Mouse (Mus musculus) MEL (cell line): Measurements from ENCODE around the gene Golga2. TPM values are rescaled to one million over a fixed set of nuclear protein-coding genes. Genes with fewer than 3 reads are reported as not detected.

Experiments
- DNase-seq: peaks from one replicate; pipeline ENCODE4 v3.0.0; 2011; ENCODE audit warnings: low read depth, low spot score
- H3K27ac ChIP-seq: 2 replicates; pipeline ENCODE4 v1.5.1; 2012; ENCODE audit warnings: low read depth, mild to moderate bottlenecking, control low read depth, low read length, moderate library complexity; ENCODE audit not compliant: control insufficient read depth
- H3K27me3 ChIP-seq, 2 experiments: fragments of 150-350 bp in 1 of 2; sonication (generic) in 1 of 2; 2 replicates each; pipeline ENCODE4 v1.6.1; 2012; ENCODE audit warnings: low read length in 2 of 2, mild to moderate bottlenecking in 2 of 2, improper control_type of control experiment in 1 of 2, moderate library complexity in 1 of 2; ENCODE audit not compliant: insufficient read depth in 2 of 2, control insufficient read depth in 1 of 2
- H3K36me3 ChIP-seq, 2 experiments: 2 replicates each; pipeline ENCODE4 v1.6.1; 2012 to 2014; ENCODE audit warnings: low read length in 2 of 2, improper control_type of control experiment in 1 of 2, inconsistent platforms in 1 of 2, mild to moderate bottlenecking in 1 of 2; ENCODE audit not compliant: insufficient read depth in 2 of 2, control insufficient read depth in 1 of 2
- H3K4me1 ChIP-seq, 2 experiments: fragments of 150-350 bp in 1 of 2; sonication (generic) in 1 of 2; 2 replicates each; pipeline ENCODE4 v1.6.1; 2012; ENCODE audit warnings: low read length in 2 of 2, improper control_type of control experiment in 1 of 2, mild to moderate bottlenecking in 1 of 2; ENCODE audit not compliant: insufficient read depth in 2 of 2, control insufficient read depth in 1 of 2
- H3K4me3 ChIP-seq, 2 experiments: fragments of 150-350 bp in 1 of 2; sonication (generic) in 1 of 2; 2 replicates each; pipeline ENCODE4 v1.5.1; 2012; ENCODE audit warnings: low read depth in 2 of 2, low read length in 2 of 2, mild to moderate bottlenecking in 2 of 2, moderate library complexity in 2 of 2, control low read depth in 1 of 2, improper control_type of control experiment in 1 of 2; ENCODE audit not compliant: control insufficient read depth in 1 of 2, insufficient read depth in 1 of 2
- H3K79me2 ChIP-seq: 2 replicates; pipeline ENCODE4 v1.6.1; 2012; ENCODE audit warnings: mild to moderate bottlenecking, low read length, moderate library complexity; ENCODE audit not compliant: control insufficient read depth, poor library complexity, insufficient read depth
- H3K9ac ChIP-seq: 2 replicates; pipeline ENCODE4 v1.6.1; 2012; ENCODE audit warnings: low read depth, mild to moderate bottlenecking, control low read depth, low read length, moderate library complexity; ENCODE audit not compliant: control insufficient read depth, poor library complexity, severe bottlenecking
- H3K9me3 ChIP-seq: fragments of 150-350 bp; sonication (generic); replicated peaks from 2 replicates; pipeline ENCODE4 v1.6.1; 2012; ENCODE audit warnings: mild to moderate bottlenecking, low read length, improper control_type of control experiment, moderate library complexity; ENCODE audit not compliant: insufficient read depth
- CTCF ChIP-seq, 3 experiments: IDR thresholded peaks in 2 of 3; conservative IDR thresholded peaks in 1 of 3; 2 replicates each; pipeline ENCODE4 v1.5.1; 2011 to 2012; ENCODE audit warnings: low read length in 3 of 3, low read depth in 2 of 3, mild to moderate bottlenecking in 2 of 3, improper control_type of control experiment in 1 of 3, inconsistent platforms in 1 of 3, mixed read lengths in 1 of 3, moderate library complexity in 1 of 3; ENCODE audit not compliant: control insufficient read depth in 1 of 3, insufficient read depth in 1 of 3, poor library complexity in 1 of 3, severe bottlenecking in 1 of 3
- E2F4 ChIP-seq: IDR thresholded peaks from 2 replicates; pipeline ENCODE4 v1.6.1; 2011; ENCODE audit warnings: low read depth, low read length, improper control_type of control experiment, borderline replicate concordance
- ETS1 ChIP-seq: IDR thresholded peaks from 2 replicates; pipeline ENCODE4 v1.6.1; 2012; ENCODE audit warnings: low read depth, mild to moderate bottlenecking, inconsistent platforms, low read length, improper control_type of control experiment, moderate library complexity
- GABPA ChIP-seq: IDR thresholded peaks from 2 replicates; pipeline ENCODE4 v1.6.1; 2012; ENCODE audit warnings: low read depth, mild to moderate bottlenecking, inconsistent platforms, low read length, improper control_type of control experiment, moderate library complexity
- GATA1 ChIP-seq: IDR thresholded peaks from 2 replicates; pipeline ENCODE4 v1.6.1; 2011; ENCODE audit warnings: low read depth, low read length, improper control_type of control experiment
- JUND ChIP-seq: IDR thresholded peaks from 2 replicates; pipeline ENCODE4 v1.6.1; 2011; ENCODE audit warnings: low read depth, mild to moderate bottlenecking, improper control_type of control experiment, low read length
- MAFK ChIP-seq: IDR thresholded peaks from 2 replicates; pipeline ENCODE4 v1.6.1; 2011; ENCODE audit warnings: low read depth, mild to moderate bottlenecking, low read length, improper control_type of control experiment, borderline replicate concordance
- MEF2A ChIP-seq: IDR thresholded peaks from 2 replicates; pipeline ENCODE4 v1.6.1; 2014; ENCODE audit warnings: low read depth, mild to moderate bottlenecking, inconsistent platforms, low read length, improper control_type of control experiment; ENCODE audit not compliant: poor library complexity, insufficient replicate concordance, severe bottlenecking; ENCODE audit errors: extremely low read depth
- MYB ChIP-seq: IDR thresholded peaks from 2 replicates; pipeline ENCODE4 v1.6.1; 2011; ENCODE audit warnings: mild to moderate bottlenecking, low read depth, low read length, improper control_type of control experiment
- MYC ChIP-seq: IDR thresholded peaks from 2 replicates; pipeline ENCODE4 v1.6.1; 2011; ENCODE audit warnings: low read depth, mild to moderate bottlenecking, low read length, improper control_type of control experiment, moderate library complexity
- NELFE ChIP-seq: IDR thresholded peaks from 2 replicates; pipeline ENCODE4 v1.6.1; 2011; ENCODE audit warnings: low read depth, low read length, improper control_type of control experiment
- NRF1 ChIP-seq: IDR thresholded peaks from 2 replicates; pipeline ENCODE4 v1.6.1; 2014; ENCODE audit warnings: low read depth, mild to moderate bottlenecking, inconsistent platforms, low read length, improper control_type of control experiment, moderate library complexity; ENCODE audit not compliant: poor library complexity, insufficient read depth, severe bottlenecking
- POLR2A ChIP-seq, 2 experiments: IDR thresholded peaks; 2 replicates each; pipeline ENCODE4 v1.6.1; 2011 to 2012; ENCODE audit warnings: low read length in 2 of 2, mild to moderate bottlenecking in 2 of 2, control low read depth in 1 of 2, improper control_type of control experiment in 1 of 2, low read depth in 1 of 2, moderate library complexity in 1 of 2; ENCODE audit not compliant: control insufficient read depth in 1 of 2, insufficient read depth in 1 of 2, poor library complexity in 1 of 2
- POLR2AphosphoS2 ChIP-seq: IDR thresholded peaks from 2 replicates; pipeline ENCODE4 v1.6.1; 2011; ENCODE audit warnings: low read length, improper control_type of control experiment
- POLR2AphosphoS5 ChIP-seq: IDR thresholded peaks from 2 replicates; pipeline ENCODE4 v1.6.1; 2012; ENCODE audit warnings: low read depth, borderline replicate concordance, mild to moderate bottlenecking, inconsistent platforms, low read length, moderate library complexity, mixed read lengths
- RAD21 ChIP-seq: IDR thresholded peaks from 2 replicates; pipeline ENCODE4 v1.6.1; 2011; ENCODE audit warnings: mild to moderate bottlenecking, low read depth, low read length, improper control_type of control experiment
- RCOR1 ChIP-seq: IDR thresholded peaks from 2 replicates; pipeline ENCODE4 v1.6.1; 2012; ENCODE audit warnings: low read depth, mild to moderate bottlenecking, inconsistent platforms, low read length, improper control_type of control experiment
- SIN3A ChIP-seq: IDR thresholded peaks from 2 replicates; pipeline ENCODE4 v1.6.1; 2012; ENCODE audit warnings: low read length, improper control_type of control experiment, inconsistent platforms
- TBP ChIP-seq: IDR thresholded peaks from 2 replicates; pipeline ENCODE4 v1.8.0; 2011; ENCODE audit warnings: low read depth, low read length, improper control_type of control experiment
- UBTF ChIP-seq: IDR thresholded peaks from 2 replicates; pipeline ENCODE4 v1.6.1; 2012; ENCODE audit warnings: low read depth, mild to moderate bottlenecking, inconsistent platforms, low read length, improper control_type of control experiment, moderate library complexity, borderline replicate concordance; ENCODE audit not compliant: insufficient read depth
- USF1 ChIP-seq: IDR thresholded peaks from 2 replicates; pipeline ENCODE4 v1.6.1; 2014; ENCODE audit warnings: low read depth, mild to moderate bottlenecking, inconsistent platforms, low read length, improper control_type of control experiment, moderate library complexity
- ZC3H11A ChIP-seq: IDR thresholded peaks from 2 replicates; pipeline ENCODE4 v1.6.1; 2012; ENCODE audit warnings: low read depth, mild to moderate bottlenecking, inconsistent platforms, low read length, improper control_type of control experiment
- ZKSCAN1 ChIP-seq: IDR thresholded peaks from 2 replicates; pipeline ENCODE4 v1.6.1; 2012; ENCODE audit warnings: low read depth, mild to moderate bottlenecking, inconsistent platforms, low read length, improper control_type of control experiment, moderate library complexity
- ZMIZ1 ChIP-seq: IDR thresholded peaks from 2 replicates; pipeline ENCODE4 v1.6.1; 2012; ENCODE audit warnings: low read depth, mild to moderate bottlenecking, inconsistent platforms, low read length, improper control_type of control experiment, moderate library complexity
- polyA plus RNA-seq, 2 experiments: library from polyadenylated mRNA; stranded (reverse) in 1 of 2; unstranded in 1 of 2; fragments of >175 nt in 1 of 2; fragments of >200 nt in 1 of 2; gene quantifications; 2 replicates each; pipeline versions ENCODE4 v1.2.1 to v1.2.4; 2012; ENCODE audit warnings: low replicate concordance in 2 of 2, low read depth in 1 of 2; ENCODE audit not compliant: insufficient read length in 2 of 2, insufficient read depth in 1 of 2, missing spikeins in 1 of 2
- total RNA-seq: library from RNA; depleted of rRNA; stranded (reverse); fragments of 300-350 nt; gene quantifications from 2 replicates; pipeline ENCODE4 v1.2.3, GENCODE M21; 2012

Golga2 gene
- total and polyA plus RNA-seq, 3 experiments, result 20.3 to 38.6 TPM; not detected in 1

GRCm38 (mm10) chr2:32328911-32329460, 41.8 kb downstream of the Golga2 start:
- no peak for TF ChIP-seq MEF2A
- TF ChIP-seq UBTF, result no peak
- TF ChIP-seq USF1, result no peak
- TF ChIP-seq ETS1, result no peak
- TF ChIP-seq ZC3H11A, result no peak
- no peak for TF ChIP-seq NELFE
- no peak for TF ChIP-seq GABPA
- no peak for TF ChIP-seq POLR2AphosphoS5
- TF ChIP-seq RAD21, result no peak
- no peak for TF ChIP-seq MAFK
- no peak for TF ChIP-seq CTCF (IDR thresholded peaks at IDR 0.05 in 2 of 3, conservative IDR thresholded peaks at IDR 0.05 in 1 of 3; ENCODE audit: control insufficient read depth in 1 of 3, insufficient read depth in 1 of 3, low read depth in 2 of 3, low read length in 3 of 3, poor library complexity in 1 of 3, severe bottlenecking in 1 of 3)
- no peak for TF ChIP-seq MYB
- TF ChIP-seq POLR2A (IDR thresholded peaks at IDR 0.05; ENCODE audit: control insufficient read depth in 1 of 2, insufficient read depth in 1 of 2, low read depth in 1 of 2, low read length in 2 of 2, poor library complexity in 1 of 2), result no peak
- no peak for TF ChIP-seq JUND
- no peak for TF ChIP-seq ZKSCAN1
- no peak for TF ChIP-seq NRF1
- no peak for TF ChIP-seq MYC
- no peak for TF ChIP-seq POLR2AphosphoS2
- TF ChIP-seq SIN3A, result no peak
- no peak for TF ChIP-seq TBP
- H3K36me3 ChIP-seq, result no peaks in the 10 kb centered on the region
- no peaks in the 10 kb centered on the region; a peak in 2 of 4 replicates for H3K27me3 ChIP-seq

DNA sequence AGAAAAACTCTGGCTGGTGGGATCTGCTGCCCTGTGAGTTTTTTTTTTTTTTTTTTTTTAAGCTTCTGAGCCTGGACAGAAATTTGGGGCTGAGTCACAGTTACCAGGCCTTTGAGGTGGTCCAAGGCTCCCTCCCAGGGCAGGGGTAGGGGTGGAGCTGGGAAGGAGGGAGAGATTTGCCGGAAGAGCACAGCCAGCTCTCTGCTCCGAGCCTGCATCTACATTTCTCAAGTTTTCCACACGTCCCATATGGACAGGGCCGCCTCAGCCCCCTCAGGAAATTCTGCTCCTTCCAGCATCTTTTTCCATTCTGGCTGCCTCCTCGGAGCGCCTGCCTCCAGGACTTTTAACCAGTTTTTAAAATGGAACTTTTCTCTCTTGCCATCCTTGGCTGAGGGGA, 42.3 kb downstream of the Golga2 start:
- H3K79me2 ChIP-seq, result no peaks in the 10 kb centered on the region
- TF ChIP-seq ZMIZ1 (no peak), NELFE (no peak), E2F4 (no peak), GATA1 (no peak), UBTF (no peak), RAD21 (no peak), RCOR1 (no peak)
- no peak for DNase-seq
- no peak overlapping the region for H3K27ac ChIP-seq
- no peaks in the 10 kb centered on the region for H3K4me1 ChIP-seq
- H3K27me3 ChIP-seq, result no peaks in the 10 kb centered on the region; a peak in 2 of 4 replicates
- H3K36me3 ChIP-seq, result no peaks in the 10 kb centered on the region
- H3K9ac ChIP-seq, result no peak overlapping the region
- H3K4me3 ChIP-seq, result no peak overlapping the region
- no peaks in the 10 kb centered on the region for H3K9me3 ChIP-seq

More at GRCm38 (mm10) chr2:32328911-32329460, 41.8 kb downstream of the Golga2 start:
- Histone ChIP-seq H3K9me3 (no peaks in the 10 kb centered on the region), H3K79me2 (no peaks in the 10 kb centered on the region), H3K4me3 (no peak overlapping the region), H3K9ac (no peak overlapping the region), H3K27ac (no peak overlapping the region), H3K4me1 (no peaks in the 10 kb centered on the region)
- no peak for DNase-seq
